Mouse (Mus musculus) lung, postnatal 0 days (tissue): ENCODE measurements at regions not wholly inside any gene's neighbourhood (a gene's known extent, or its start where the extent isn't known, plus 50 kb on each side); places are given as distances from the start of the nearest gene placed in this dataset.

ENCODE experiments used
- CTCF ChIP-seq: IDR thresholded peaks from 2 replicates; pipeline ENCODE4 v1.5.1; 2016; ENCODE audit warnings: antibody characterized with exemption, mild to moderate bottlenecking
- EP300 ChIP-seq: IDR thresholded peaks from 2 replicates; pipeline ENCODE4 v1.6.1; 2016; ENCODE audit warnings: antibody characterized with exemption, mild to moderate bottlenecking, control low read depth

DNA sequence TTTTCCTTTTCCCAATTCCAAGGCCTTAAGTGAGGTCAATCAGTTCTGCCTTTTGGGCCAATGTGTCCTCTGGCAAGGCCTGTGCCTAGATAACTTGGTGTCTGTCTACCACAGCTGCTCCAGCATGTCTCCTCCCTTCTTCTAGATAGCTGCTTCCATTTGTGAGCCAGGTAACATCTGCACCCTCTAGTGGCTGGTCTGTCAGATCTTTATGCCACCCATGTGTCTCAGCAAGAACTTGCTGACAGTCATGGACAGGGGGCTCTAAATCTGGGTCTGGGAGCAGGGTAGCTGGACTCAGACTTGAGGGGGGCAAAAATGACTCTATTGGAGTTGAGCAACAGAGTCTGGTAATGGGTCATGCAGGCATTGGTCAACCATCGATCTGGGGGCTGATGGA, 399.2 kb downstream of the Otol1 start:
- peak; percentile 46 for TF ChIP-seq CTCF
- TF ChIP-seq EP300, result no peak
